Mouse (Mus musculus) intestine, embryonic 14.5 days (tissue): ENCODE data around the gene Pcnx2. TPM values are rescaled to one million over a fixed set of nuclear protein-coding genes. Genes with fewer than 3 reads are reported as not detected.

ENCODE experiments used
- ATAC-seq: fragments of 200-750 bp; cut with Nextera tagmentation; replicated peaks from 2 replicates; pipeline ENCODE4 v1.8.0; 2017; ENCODE audit warnings: low read depth, moderate number of reproducible peaks, moderate TSS enrichment, moderate library complexity; ENCODE audit not compliant: low FRiP score, low TSS enrichment
- DNase-seq: peaks from one replicate; pipeline ENCODE4 v3.0.0-alpha.2; 2018; ENCODE audit warnings: low spot score
- H3K27ac ChIP-seq: fragments of 300-500 bp; sonication (generic); 2 replicates; pipeline ENCODE4 v1.5.1; 2014; ENCODE audit warnings: low read depth, mild to moderate bottlenecking, control low read depth
- H3K27me3 ChIP-seq: fragments of 300-500 bp; sonication (generic); replicated peaks from 2 replicates; pipeline ENCODE4 v1.6.1; 2014; ENCODE audit warnings: low read length, control low read depth; ENCODE audit not compliant: control insufficient read depth, insufficient read depth
- H3K36me3 ChIP-seq: fragments of 300-500 bp; sonication (generic); 2 replicates; pipeline ENCODE4 v1.6.1; 2014; ENCODE audit warnings: low read length, control low read depth; ENCODE audit not compliant: control insufficient read depth, insufficient read depth
- H3K4me1 ChIP-seq: fragments of 300-500 bp; sonication (generic); replicated peaks from 2 replicates; pipeline ENCODE4 v1.6.1; 2014; ENCODE audit warnings: low read length, control low read depth, mixed read lengths; ENCODE audit not compliant: control insufficient read depth, insufficient read depth
- H3K4me2 ChIP-seq: fragments of 300-500 bp; sonication (generic); 2 replicates; pipeline ENCODE4 v1.6.1; 2014; ENCODE audit warnings: low read length
- H3K4me3 ChIP-seq: fragments of 300-500 bp; sonication (generic); 2 replicates; pipeline ENCODE4 v1.5.1; 2014; ENCODE audit warnings: low read depth, low read length, control low read depth, mixed read lengths
- H3K9ac ChIP-seq: fragments of 300-500 bp; sonication (generic); 2 replicates; pipeline ENCODE4 v1.6.1; 2014; ENCODE audit warnings: mild to moderate bottlenecking, low read length
- H3K9me3 ChIP-seq: fragments of 300-500 bp; sonication (generic); 2 replicates; pipeline ENCODE4 v1.6.1; 2016; ENCODE audit warnings: low read length, control low read depth; ENCODE audit not compliant: control insufficient read depth
- WGBS: fragments of 180-500 bp; shearing (Covaris S2); extraction: QIAGEN DNeasy Blood & Tissue Kit; methylation state at CpG from one replicate; pipeline ENCODE4 v1.1.7; 2014; 5-methylcytosine and 5-hydroxymethylcytosine counted together
- polyA plus RNA-seq: library from polyadenylated mRNA; unstranded; fragments of >200 nt; fragmentation: Nextera tagmentation; extraction: Ambion mirVana; gene quantifications from 2 replicates; pipeline ENCODE4 v1.2.1, GENCODE M21; 2014

Gene Pcnx2
- polyA plus RNA-seq, 1 experiment from 2014 or later, result 0.08 TPM

GRCm38 (mm10) chr8:125856160-125856559, 42.0 kb downstream of the Pcnx2 start:
- no peaks in the 10 kb centered on the region for H3K9me3 ChIP-seq
- no peak overlapping the region for H3K4me2 ChIP-seq
- H3K36me3 ChIP-seq, result no peaks in the 10 kb centered on the region
- no peak overlapping the region for H3K9ac ChIP-seq
- 0 out of 2 replicates have a peak, but pooled peaks cover under 1% of the 10 kb centered on the region for H3K4me1 ChIP-seq
- no peak for ATAC-seq
- no peak for DNase-seq
- H3K4me3 ChIP-seq, result no peak overlapping the region
- 83% methylated on average over 4 of the region's 4 CpGs for WGBS
- H3K27me3 ChIP-seq, result no peaks in the 10 kb centered on the region
- H3K27ac ChIP-seq, result no peak overlapping the region

- H3K27ac ChIP-seq, result no peak overlapping the region
- H3K9me3 ChIP-seq, result no peaks in the 10 kb centered on the region
- no peaks in the 10 kb centered on the region for H3K4me1 ChIP-seq
- H3K9ac ChIP-seq, result no peak overlapping the region
- WGBS, result 81% methylated on average over 7 of the region's 7 CpGs
- DNase-seq (no peak), ATAC-seq (no peak)
- H3K4me2 ChIP-seq, result no peak overlapping the region
- H3K36me3 ChIP-seq, result no peaks in the 10 kb centered on the region
- no peaks in the 10 kb centered on the region for H3K27me3 ChIP-seq
- H3K4me3 ChIP-seq, result no peak overlapping the region
Observed at GRCm38 (mm10) chr8:125854379-125854778, 43.7 kb downstream of the Pcnx2 start.

DNA sequence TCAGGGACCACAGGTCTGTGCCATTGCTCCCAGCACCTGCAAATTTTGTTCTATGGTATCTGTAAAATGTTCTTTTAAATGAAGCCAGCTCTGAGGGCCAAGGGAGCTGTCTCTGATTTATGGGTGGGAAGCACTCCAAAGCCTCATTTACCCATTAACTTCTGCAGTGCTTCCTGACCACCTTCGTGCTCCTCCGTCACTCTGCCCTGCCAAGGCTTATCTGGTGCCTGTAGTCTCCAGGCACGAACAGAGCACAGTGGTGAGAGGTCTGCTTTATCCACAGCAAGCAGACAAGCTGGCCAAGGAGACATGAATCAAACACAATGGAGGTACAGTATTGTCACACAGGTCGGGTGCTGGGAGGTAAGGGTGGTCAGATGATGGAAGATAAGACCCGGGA, 44.8 kb downstream of the Pcnx2 start:
- Histone ChIP-seq H3K9ac (no peak overlapping the region), H3K4me3 (no peak overlapping the region), H3K9me3 (no peaks in the 10 kb centered on the region), H3K27me3 (no peaks in the 10 kb centered on the region), H3K4me1 (no peaks in the 10 kb centered on the region), H3K27ac (no peak overlapping the region), H3K4me2 (no peak overlapping the region), H3K36me3 (no peaks in the 10 kb centered on the region)
- DNase-seq, result no peak
- no peak for ATAC-seq
- WGBS, result 39% methylated on average over 5 of the region's 5 CpGs

- H3K4me1 ChIP-seq, result no peaks in the 10 kb centered on the region
- no peak overlapping the region for H3K27ac ChIP-seq
- H3K27me3 ChIP-seq, result no peaks in the 10 kb centered on the region
- 71% methylated on average over 4 of the region's 4 CpGs for WGBS
- no peak overlapping the region for H3K9ac ChIP-seq
- no peak for DNase-seq
- no peak overlapping the region for H3K4me3 ChIP-seq
- no peak for ATAC-seq
- H3K4me2 ChIP-seq, result no peak overlapping the region
- H3K9me3 ChIP-seq, result no peaks in the 10 kb centered on the region
- H3K36me3 ChIP-seq, result no peaks in the 10 kb centered on the region
Observed at GRCm38 (mm10) chr8:125849181-125849580, 48.9 kb downstream of the Pcnx2 start.

- H3K4me1 ChIP-seq, result peaks cover 4% of the 10 kb centered on the region; the same call in 1 of the 2 replicates
- H3K4me3 ChIP-seq, result no peak overlapping the region
- ATAC-seq (peak; percentile 72), DNase-seq (no peak)
- no peak overlapping the region for H3K9ac ChIP-seq
- 33% methylated on average over 12 of the region's 12 CpGs for WGBS
- no peak overlapping the region for H3K27ac ChIP-seq
- no peak overlapping the region for H3K4me2 ChIP-seq
- no peaks in the 10 kb centered on the region for H3K36me3 ChIP-seq
- H3K27me3 ChIP-seq, result no peaks in the 10 kb centered on the region
- no peaks in the 10 kb centered on the region for H3K9me3 ChIP-seq
Observed at GRCm38 (mm10) chr8:125847842-125848241, 50.3 kb downstream of the Pcnx2 start.

GRCm38 (mm10) chr8:125845281-125845680, 52.8 kb downstream of the Pcnx2 start:
- Histone ChIP-seq H3K4me1 (peaks cover 4% of the 10 kb centered on the region; the same call in 1 of the 2 replicates), H3K9ac (no peak overlapping the region), H3K27me3 (no peaks in the 10 kb centered on the region), H3K27ac (no peak overlapping the region), H3K9me3 (no peaks in the 10 kb centered on the region), H3K4me2 (no peak overlapping the region), H3K4me3 (no peak overlapping the region), H3K36me3 (no peaks in the 10 kb centered on the region)
- WGBS, result 93% methylated on average over 16 of the region's 16 CpGs
- no peak for ATAC-seq
- DNase-seq, result no peak

- no peak for ATAC-seq
- WGBS, result 37% methylated on average over 15 of the region's 15 CpGs
- H3K27ac ChIP-seq, result no peak overlapping the region
Observed at GRCm38 (mm10) chr8:125843122-125843836, 54.8 kb downstream of the Pcnx2 start.

GRCm38 (mm10) chr8:125842158-125842557, 56.0 kb downstream of the Pcnx2 start:
- Histone ChIP-seq H3K4me1 (peaks cover 4% of the 10 kb centered on the region; the same call in 1 of the 2 replicates), H3K36me3 (no peaks in the 10 kb centered on the region), H3K4me3 (no peak overlapping the region), H3K4me2 (no peak overlapping the region), H3K27me3 (no peaks in the 10 kb centered on the region), H3K9me3 (no peaks in the 10 kb centered on the region), H3K9ac (no peak overlapping the region), H3K27ac (no peak overlapping the region)
- ATAC-seq (no peak), DNase-seq (no peak)
- WGBS, result 42% methylated on average over 7 of the region's 7 CpGs

More at GRCm38 (mm10) chr8:125843122-125843836, 54.8 kb downstream of the Pcnx2 start:
- Histone ChIP-seq H3K36me3 (no peaks in the 10 kb centered on the region), H3K4me2 (no peak overlapping the region), H3K4me3 (no peak overlapping the region), H3K9me3 (no peaks in the 10 kb centered on the region), H3K4me1 (peaks cover 4% of the 10 kb centered on the region; the same call in 1 of the 2 replicates), H3K27me3 (no peaks in the 10 kb centered on the region), H3K9ac (no peak overlapping the region)
- no peak for DNase-seq

DNA sequence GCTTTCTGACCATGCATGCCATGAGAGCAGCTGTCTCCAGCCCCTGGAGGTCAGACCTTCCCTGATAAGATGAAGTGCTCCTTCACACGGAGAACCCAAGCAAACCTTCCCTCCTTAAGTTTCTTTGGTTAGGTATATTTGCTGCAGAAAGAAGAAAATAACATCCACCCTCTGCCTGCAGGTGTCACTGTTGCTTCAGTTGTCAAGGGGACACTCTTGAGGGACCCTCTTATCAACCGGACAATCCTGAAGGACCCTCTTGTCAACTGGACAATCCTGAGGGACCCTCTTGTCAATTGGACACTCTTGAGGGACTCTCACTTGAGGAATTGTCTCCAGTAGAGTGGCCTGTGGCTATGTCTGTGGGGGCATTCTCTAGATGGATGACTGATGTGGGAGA, 73.4 kb downstream of the Pcnx2 start:
- Histone ChIP-seq H3K9me3 (no peaks in the 10 kb centered on the region), H3K4me1 (no peaks in the 10 kb centered on the region; the same call in 1 of the 2 replicates), H3K36me3 (no peaks in the 10 kb centered on the region), H3K9ac (no peak overlapping the region), H3K4me3 (no peak overlapping the region), H3K27ac (no peak overlapping the region), H3K27me3 (no peaks in the 10 kb centered on the region), H3K4me2 (no peak overlapping the region)
- ATAC-seq (no peak), DNase-seq (no peak)
- WGBS, result 40% methylated on average over 2 of the region's 2 CpGs
